Mouse (Mus musculus) erythroblast, embryonic 14.5 days (primary cell): Measurements from ENCODE around the gene Gpr33.

Experiments
- GATA1 ChIP-seq: IDR thresholded peaks from 2 replicates; pipeline ENCODE4 v1.6.1; 2012; ENCODE audit warnings: low read length, inconsistent platforms, mixed read lengths
- TAL1 ChIP-seq: IDR thresholded peaks from 3 replicates; pipeline ENCODE4 v1.6.1; 2012; ENCODE audit warnings: low read length, inconsistent platforms, mixed read lengths

DNA sequence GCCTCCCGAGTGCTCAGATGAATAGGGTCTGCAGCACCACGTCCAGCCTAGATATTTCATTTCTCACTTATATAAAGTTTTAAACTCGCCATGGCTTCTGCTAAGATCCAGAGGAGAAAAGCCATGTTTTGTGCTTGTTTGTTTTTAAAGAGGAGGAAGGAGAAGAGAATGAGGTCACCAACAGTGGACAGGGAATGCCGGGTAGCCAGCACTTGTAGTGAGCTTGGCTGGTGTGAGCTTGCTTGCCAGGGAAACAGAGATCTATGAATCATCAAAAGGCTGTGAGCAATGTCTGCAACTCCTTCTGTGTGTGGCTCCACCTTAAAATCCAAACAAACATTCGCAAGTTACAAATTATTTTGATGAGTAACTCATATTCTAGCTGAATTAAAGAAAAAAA lies 39.3 kb downstream of the Gpr33 start:
- TF ChIP-seq GATA1, result no peak
- no peak for TF ChIP-seq TAL1
